Mouse (Mus musculus) neural tube, embryonic 14.5 days (tissue): ENCODE results near the gene Safb. TPM values are rescaled to one million over a fixed set of nuclear protein-coding genes. Genes with fewer than 3 reads are reported as not detected.

Experiments used
- ATAC-seq: fragments of 200-750 bp; cut with Nextera tagmentation; 2 replicates; pipeline ENCODE4 v1.8.0; 2017; ENCODE audit warnings: low read depth, mild to moderate bottlenecking, moderate TSS enrichment, moderate library complexity
- H3K27ac ChIP-seq: fragments of 300-500 bp; sonication (generic); 2 replicates; pipeline ENCODE4 v1.5.1; 2014; ENCODE audit warnings: low read depth, mild to moderate bottlenecking, control low read depth, low read length, moderate library complexity, mixed read lengths
- H3K27me3 ChIP-seq: fragments of 300-500 bp; sonication (generic); 2 replicates; pipeline ENCODE4 v1.6.1; 2014; ENCODE audit warnings: low read length; ENCODE audit not compliant: control insufficient read depth, insufficient read depth
- H3K36me3 ChIP-seq: fragments of 300-500 bp; sonication (generic); 2 replicates; pipeline ENCODE4 v1.6.1; 2014; ENCODE audit warnings: low read length, mixed read lengths; ENCODE audit not compliant: control insufficient read depth, insufficient read depth
- H3K4me1 ChIP-seq: fragments of 300-500 bp; sonication (generic); 2 replicates; pipeline ENCODE4 v1.6.1; 2014; ENCODE audit warnings: low read length; ENCODE audit not compliant: control insufficient read depth, insufficient read depth
- H3K4me2 ChIP-seq: fragments of 300-500 bp; sonication (generic); 2 replicates; pipeline ENCODE4 v1.6.1; 2014; ENCODE audit warnings: mild to moderate bottlenecking, low read depth, low read length, control low read depth
- H3K4me3 ChIP-seq: fragments of 300-500 bp; sonication (generic); 2 replicates; pipeline ENCODE4 v1.5.1; 2014; ENCODE audit warnings: low read depth, low read length, control low read depth, mixed read lengths
- H3K9ac ChIP-seq: fragments of 300-500 bp; sonication (generic); replicated peaks from 2 replicates; pipeline ENCODE4 v1.6.1; 2014; ENCODE audit warnings: low read depth, mild to moderate bottlenecking, control low read depth, low read length, mixed read lengths
- H3K9me3 ChIP-seq: fragments of 300-500 bp; sonication (generic); 2 replicates; pipeline ENCODE4 v1.6.1; 2016; ENCODE audit warnings: low read length; ENCODE audit not compliant: control insufficient read depth
- WGBS: fragments of 180-500 bp; shearing (Covaris S2); extraction: QIAGEN DNeasy Blood & Tissue Kit; methylation state at CpG from one replicate; pipeline ENCODE4 v1.1.7; 2014; 5-methylcytosine and 5-hydroxymethylcytosine counted together
- polyA plus RNA-seq: library from polyadenylated mRNA; unstranded; fragments of >200 nt; fragmentation: Nextera tagmentation; extraction: Ambion mirVana; gene quantifications from 2 replicates; pipeline ENCODE4 v1.2.1, GENCODE M21; 2014

Gene Safb
- polyA plus RNA-seq, 1 experiment from 2014 or later, result 80.9 TPM

DNA sequence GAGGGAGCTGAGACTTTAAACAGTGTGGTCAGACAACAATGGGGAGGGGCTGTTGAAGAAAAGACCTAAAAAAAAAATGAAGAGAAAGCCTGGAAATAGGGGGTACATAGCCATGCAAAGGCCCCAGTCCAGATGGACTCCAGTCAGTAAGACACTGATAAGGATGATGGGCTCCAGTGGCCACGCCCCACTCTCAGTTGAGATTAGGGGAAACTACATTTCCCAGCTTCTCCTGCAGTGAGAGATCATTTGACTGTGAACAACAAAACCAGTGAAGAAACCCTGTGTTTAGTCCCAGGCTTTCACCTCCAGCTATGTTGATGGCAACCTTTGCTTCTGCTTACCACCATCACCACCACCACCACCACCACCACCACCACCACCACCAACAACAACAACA, 38.7 kb upstream of the Safb start:
- Histone ChIP-seq H3K4me2 (no peak overlapping the region), H3K9me3 (no peaks in the 10 kb centered on the region), H3K4me3 (no peak overlapping the region), H3K4me1 (peaks cover 8% of the 10 kb centered on the region; the same call in 1 of the 2 replicates), H3K27ac (no peak overlapping the region), H3K9ac (no peak overlapping the region), H3K36me3 (no peaks in the 10 kb centered on the region), H3K27me3 (no peaks in the 10 kb centered on the region)
- ATAC-seq, result no peak
- WGBS, result 92% methylated on average over 1 of the region's 1 CpGs

- H3K4me1 ChIP-seq, result peaks cover 12% of the 10 kb centered on the region; the same call in 1 of the 2 replicates
Observed at GRCm38 (mm10) chr17:56546576-56546975, 38.0 kb upstream of the Safb start.

DNA sequence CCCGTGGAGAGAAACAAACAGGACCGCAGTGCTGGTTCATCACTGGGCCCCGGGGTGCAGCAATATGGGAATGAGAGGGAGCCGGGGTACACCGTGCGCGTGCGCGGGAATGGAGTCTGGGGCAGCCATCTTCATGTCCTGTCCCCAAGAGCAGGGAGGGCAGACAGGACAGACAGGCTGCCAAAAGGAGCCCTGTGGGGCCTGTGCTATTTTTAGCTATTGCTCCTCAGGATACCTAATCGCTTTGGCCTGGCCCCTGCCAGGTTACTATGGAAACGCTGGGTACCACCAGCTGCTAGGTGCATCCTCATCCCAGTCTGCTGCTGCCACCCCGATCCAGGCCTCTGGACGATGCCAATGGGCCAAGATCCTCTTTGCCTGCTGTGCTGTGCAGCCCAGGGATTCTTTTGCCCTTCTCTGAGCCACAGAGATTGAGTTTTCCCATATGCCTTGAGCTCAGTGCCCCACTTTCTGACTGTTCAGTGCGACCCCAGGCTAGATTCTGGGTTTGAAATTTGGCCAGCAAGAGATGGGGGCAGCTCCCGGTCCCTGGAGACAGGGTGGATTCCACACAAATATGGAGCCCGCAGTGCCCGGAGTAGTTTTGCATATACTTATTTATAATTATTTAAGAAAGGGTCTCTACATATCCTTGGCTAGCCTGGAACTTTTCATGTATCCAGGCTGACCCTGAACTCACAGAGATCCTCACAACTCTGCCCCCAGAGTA, 37.3 kb upstream of the Safb start:
- Histone ChIP-seq H3K4me2 (no peak overlapping the region), H3K4me3 (no peak overlapping the region), H3K9me3 (no peaks in the 10 kb centered on the region), H3K27me3 (no peaks in the 10 kb centered on the region), H3K9ac (peak overlapping the region; percentile 21; the same call in 1 of the 2 replicates), H3K27ac (peak overlapping the region; percentile 62; the same call in 1 of the 2 replicates), H3K36me3 (no peaks in the 10 kb centered on the region), H3K4me1 (peaks cover 14% of the 10 kb centered on the region; the same call in 1 of the 2 replicates)
- 43% methylated on average over 17 of the region's 17 CpGs for WGBS
- peak; percentile 18; the same call in 1 of the 2 replicates for ATAC-seq

More at GRCm38 (mm10) chr17:56546576-56546975, 38.0 kb upstream of the Safb start:
- no peak for ATAC-seq
- Histone ChIP-seq H3K27ac (no peak overlapping the region; the same call in 1 of the 2 replicates), H3K4me3 (no peak overlapping the region), H3K9ac (peak overlapping the region; percentile 21; the same call in 1 of the 2 replicates), H3K27me3 (no peaks in the 10 kb centered on the region), H3K4me2 (no peak overlapping the region), H3K36me3 (no peaks in the 10 kb centered on the region), H3K9me3 (no peaks in the 10 kb centered on the region)
- WGBS, result 85% methylated on average over 5 of the region's 5 CpGs

GRCm38 (mm10) chr17:56547846-56548604, 36.6 kb upstream of the Safb start:
- Histone ChIP-seq H3K36me3 (no peaks in the 10 kb centered on the region), H3K27me3 (no peaks in the 10 kb centered on the region), H3K27ac (no peak overlapping the region), H3K9ac (no peak overlapping the region), H3K4me3 (no peak overlapping the region), H3K4me2 (no peak overlapping the region), H3K9me3 (no peaks in the 10 kb centered on the region), H3K4me1 (peaks cover 14% of the 10 kb centered on the region; the same call in 1 of the 2 replicates)
- 60% methylated on average over 9 of the region's 9 CpGs for WGBS
- no peak for ATAC-seq

DNA sequence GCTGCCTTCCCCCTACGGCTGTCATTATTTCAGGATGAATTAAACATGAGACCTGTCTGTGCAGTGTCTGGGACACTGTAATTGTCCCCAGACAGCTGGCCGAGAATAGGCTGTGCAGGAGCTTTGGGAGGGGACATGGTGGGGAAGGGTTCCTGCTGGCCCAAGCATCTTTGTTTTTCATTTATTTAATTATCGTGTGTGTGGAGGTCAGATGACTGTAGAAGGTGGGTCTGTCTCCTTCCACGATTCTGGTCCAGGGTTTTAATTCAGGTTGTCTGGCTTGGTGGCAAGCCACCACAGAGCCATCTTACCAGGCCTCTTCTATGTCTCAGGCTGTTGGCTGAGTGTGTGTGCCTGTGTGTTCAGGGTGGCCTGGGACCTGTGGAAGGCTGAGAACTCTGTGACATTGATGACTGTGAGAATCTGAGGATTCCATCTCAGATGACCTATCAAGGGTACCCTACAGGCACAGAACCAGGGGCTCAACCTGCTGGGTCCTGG, 36.0 kb upstream of the Safb start:
- WGBS, result 29% methylated on average over 4 of the region's 4 CpGs
- H3K4me1 ChIP-seq, result peaks cover 14% of the 10 kb centered on the region; the same call in 1 of the 2 replicates
- no peaks in the 10 kb centered on the region for H3K27me3 ChIP-seq
- no peak for ATAC-seq
- H3K9ac ChIP-seq, result no peak overlapping the region
- no peak overlapping the region for H3K4me3 ChIP-seq
- H3K4me2 ChIP-seq, result no peak overlapping the region
- no peak overlapping the region for H3K27ac ChIP-seq
- H3K36me3 ChIP-seq, result no peaks in the 10 kb centered on the region
- no peaks in the 10 kb centered on the region for H3K9me3 ChIP-seq

- H3K4me1 ChIP-seq, result peaks cover 14% of the 10 kb centered on the region; the same call in 1 of the 2 replicates
- no peak overlapping the region for H3K4me3 ChIP-seq
- peak overlapping the region; percentile 77 for H3K27ac ChIP-seq
- H3K9me3 ChIP-seq, result no peaks in the 10 kb centered on the region
- WGBS, result 75% methylated on average over 12 of the region's 12 CpGs
- no peak for ATAC-seq
- H3K36me3 ChIP-seq, result no peaks in the 10 kb centered on the region
- H3K4me2 ChIP-seq, result no peak overlapping the region
- no peak overlapping the region for H3K9ac ChIP-seq
- H3K27me3 ChIP-seq, result no peaks in the 10 kb centered on the region
Observed at GRCm38 (mm10) chr17:56550784-56551475, 33.7 kb upstream of the Safb start.

- peaks cover 12% of the 10 kb centered on the region; the same call in 1 of the 2 replicates for H3K4me1 ChIP-seq
- no peaks in the 10 kb centered on the region for H3K27me3 ChIP-seq
- 0 out of 2 replicates have a peak overlapping the region, but pooled peaks have one; percentile 1 for H3K9ac ChIP-seq
- H3K4me3 ChIP-seq, result no peak overlapping the region
- no peaks in the 10 kb centered on the region for H3K9me3 ChIP-seq
- 32% methylated on average over 6 of the region's 6 CpGs for whole genome bisulfite sequencing
- H3K36me3 ChIP-seq, result no peaks in the 10 kb centered on the region
- peak overlapping the region; percentile 77 for H3K27ac ChIP-seq
- ATAC-seq, result peak; percentile 77
- H3K4me2 ChIP-seq, result no peak overlapping the region
Observed at GRCm38 (mm10) chr17:56551841-56552581, 32.6 kb upstream of the Safb start.

DNA sequence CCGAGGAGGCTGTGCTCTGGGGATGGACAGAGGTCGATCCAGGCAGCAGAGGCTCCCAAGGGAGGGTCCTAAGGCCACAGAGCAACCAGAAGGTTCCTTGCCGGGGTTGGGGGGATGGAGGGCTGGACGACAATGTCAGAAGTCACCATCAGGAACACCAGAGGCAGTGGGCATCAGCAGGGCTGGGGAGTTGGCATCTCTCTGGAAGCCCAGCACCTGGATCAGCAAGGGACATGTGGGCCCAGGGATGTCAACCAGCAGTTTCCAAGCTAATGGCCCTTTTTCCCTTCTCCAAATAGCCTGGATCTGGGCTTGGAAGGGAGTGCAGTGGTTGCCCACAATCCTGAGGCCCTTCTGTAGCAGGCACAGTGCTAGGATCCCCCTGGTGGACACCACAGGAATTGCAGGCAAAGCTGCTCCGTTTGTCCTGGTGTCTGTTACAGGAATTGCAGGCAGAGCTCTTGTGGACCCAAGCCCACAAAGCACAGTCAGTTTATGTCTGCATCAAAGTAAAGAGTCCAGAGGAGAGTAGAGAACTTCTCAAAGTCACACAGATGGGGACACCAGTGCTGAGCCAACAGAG, 31.8 kb upstream of the Safb start:
- 59% methylated on average over 5 of the region's 5 CpGs for WGBS
- peaks cover 7% of the 10 kb centered on the region; the same call in 1 of the 2 replicates for H3K4me1 ChIP-seq
- H3K27me3 ChIP-seq, result no peaks in the 10 kb centered on the region
- no peaks in the 10 kb centered on the region for H3K36me3 ChIP-seq
- H3K4me2 ChIP-seq, result no peak overlapping the region
- no peak overlapping the region for H3K4me3 ChIP-seq
- peak; percentile 23 for ATAC-seq
- no peak overlapping the region for H3K9ac ChIP-seq
- H3K27ac ChIP-seq, result peak overlapping the region; percentile 77
- no peaks in the 10 kb centered on the region for H3K9me3 ChIP-seq
